Mouse (Mus musculus) kidney, adult 2 months (tissue): ENCODE results near the gene Ak6.

ENCODE experiments used
- CTCF ChIP-seq: fragments of 200-500 bp; conservative IDR thresholded peaks from 2 replicates; pipeline ENCODE4 v1.5.1; 2011; ENCODE audit warnings: low read depth, mild to moderate bottlenecking, control low read depth, low read length, moderate library complexity, mixed read lengths; ENCODE audit not compliant: insufficient read depth, insufficient read length
- POLR2A ChIP-seq: fragments of 200-500 bp; IDR thresholded peaks from one replicate; pipeline ENCODE4 v1.6.1; 2011; ENCODE audit warnings: low read depth, low read length, control low read depth

DNA sequence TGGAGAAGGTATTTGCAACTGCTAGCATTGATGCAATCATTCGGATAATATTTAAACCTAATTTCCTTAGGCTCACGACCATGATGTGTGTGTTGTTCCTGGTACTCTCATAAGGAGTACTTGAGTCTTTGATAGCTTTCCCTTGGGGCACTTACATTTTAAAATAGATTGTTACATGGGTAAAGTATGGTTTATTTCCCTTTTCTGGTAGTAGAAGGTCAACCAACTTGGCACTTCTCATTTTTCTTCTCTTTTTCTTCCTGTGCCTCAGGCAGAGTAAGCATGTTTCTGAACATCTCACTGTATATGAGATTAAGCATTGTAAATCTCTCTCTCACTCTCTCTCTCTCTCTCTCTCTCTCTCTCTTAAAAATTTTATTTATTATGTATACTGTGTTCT, 32.1 kb downstream of the Ak6 start:
- TF ChIP-seq CTCF (no peak), POLR2A (no peak)
